Mouse (Mus musculus) heart, embryonic 12.5 days (tissue): ENCODE data around the gene Cnksr3. TPM values are rescaled to one million over a fixed set of nuclear protein-coding genes. Genes with fewer than 3 reads are reported as not detected.

ENCODE experiments used
- ATAC-seq: fragments of 200-750 bp; cut with Nextera tagmentation; 2 replicates; pipeline ENCODE4 v1.8.0; 2017; ENCODE audit warnings: moderate TSS enrichment, moderate library complexity; ENCODE audit not compliant: insufficient number of reproducible peaks, low FRiP score
- H3K27ac ChIP-seq: fragments of 300-500 bp; sonication (generic); 2 replicates; pipeline ENCODE4 v1.5.1; 2016; ENCODE audit warnings: mild to moderate bottlenecking, moderate library complexity; ENCODE audit not compliant: poor library complexity, severe bottlenecking
- H3K27me3 ChIP-seq: fragments of 300-500 bp; sonication (generic); replicated peaks from 2 replicates; pipeline ENCODE4 v1.6.1; 2016; ENCODE audit warnings: mild to moderate bottlenecking, moderate library complexity
- H3K36me3 ChIP-seq: fragments of 300-500 bp; sonication (generic); 2 replicates; pipeline ENCODE4 v1.6.1; 2016; ENCODE audit warnings: mild to moderate bottlenecking, moderate library complexity
- H3K4me1 ChIP-seq: fragments of 300-500 bp; sonication (generic); replicated peaks from 2 replicates; pipeline ENCODE4 v1.6.1; 2016; ENCODE audit warnings: mild to moderate bottlenecking
- H3K4me2 ChIP-seq: fragments of 300-500 bp; sonication (generic); 2 replicates; pipeline ENCODE4 v1.6.1; 2016; ENCODE audit warnings: mild to moderate bottlenecking, moderate library complexity
- H3K4me3 ChIP-seq: fragments of 300-500 bp; sonication (generic); 2 replicates; pipeline ENCODE4 v1.5.1; 2016; ENCODE audit warnings: mild to moderate bottlenecking
- H3K9ac ChIP-seq: fragments of 300-500 bp; sonication (generic); 2 replicates; pipeline ENCODE4 v1.6.1; 2016; ENCODE audit warnings: mild to moderate bottlenecking, moderate library complexity
- H3K9me3 ChIP-seq: fragments of 300-500 bp; sonication (generic); replicated peaks from 2 replicates; pipeline ENCODE4 v1.6.1; 2016; ENCODE audit warnings: mild to moderate bottlenecking, moderate library complexity
- WGBS: fragments of 180-500 bp; shearing (Covaris S2); methylation state at CpG from one replicate; pipeline ENCODE4 v1.1.7; 2016; 5-methylcytosine and 5-hydroxymethylcytosine counted together
- polyA plus RNA-seq: library from polyadenylated mRNA; unstranded; fragments of >200 nt; fragmentation: Nextera tagmentation; extraction: Ambion mirVana; gene quantifications from 2 replicates; pipeline ENCODE4 v1.2.1, GENCODE M21; 2016

Gene Cnksr3
- 7.0 and 7.9 TPM in 2 replicates for polyA plus RNA-seq

DNA sequence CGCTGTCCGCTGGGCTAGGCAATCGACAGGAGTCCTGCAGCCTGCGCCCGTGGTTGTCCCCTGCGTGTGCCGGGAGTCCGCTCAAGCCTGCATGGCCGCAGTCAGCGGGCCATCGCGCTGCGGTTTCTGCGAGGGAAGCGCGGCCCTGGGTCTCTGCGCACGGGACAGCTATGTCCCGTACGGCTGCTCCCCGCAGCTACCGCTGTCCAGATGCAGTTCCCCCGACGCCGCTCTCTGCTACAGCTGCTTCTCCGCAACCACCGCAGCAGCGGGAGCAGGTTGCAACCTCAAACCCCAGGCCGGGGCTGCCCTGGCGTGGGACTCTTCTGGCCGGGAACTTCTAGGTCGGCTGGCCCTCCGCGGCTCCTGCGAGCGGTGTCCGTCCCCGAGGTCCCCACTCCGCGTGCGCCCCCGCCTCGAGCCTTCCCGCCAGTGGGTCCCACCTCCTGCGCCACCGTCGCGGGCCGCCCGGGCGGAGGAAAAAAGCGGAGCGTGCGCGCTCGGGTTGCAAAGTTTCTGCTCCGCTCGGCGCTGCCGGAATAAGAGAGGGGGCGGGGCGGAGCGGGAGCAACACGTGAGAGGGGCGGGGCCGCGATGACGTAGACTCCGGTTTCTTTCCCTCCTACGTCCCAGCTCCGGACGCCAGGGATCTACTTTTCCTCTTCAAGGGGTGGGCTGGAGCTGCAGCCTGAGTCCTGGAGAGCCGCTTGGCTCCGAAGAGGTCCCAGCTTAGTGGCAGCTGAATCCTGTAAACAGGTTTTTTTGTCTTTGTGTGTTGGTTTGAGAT, at the start of gene Cnksr3:
Cnksr3 (minus strand) TSS at position 542 of the 787 bp plus-strand sequence.
- peak within 1 kb of the TSS; percentile 89 for H3K27ac ChIP-seq
- WGBS, result under 1% methylated on average over 73 of the region's 74 CpGs
- no peaks in the 10 kb centered on the region for H3K27me3 ChIP-seq
- no peaks in the 10 kb centered on the region for H3K9me3 ChIP-seq
- H3K4me1 ChIP-seq, result peaks cover 36% of the 10 kb centered on the region
- H3K36me3 ChIP-seq, result no peaks in the 10 kb centered on the region
- H3K9ac ChIP-seq, result peak within 1 kb of the TSS; percentile 85
- peak; percentile 88 for ATAC-seq
- H3K4me2 ChIP-seq, result peak within 1 kb of the TSS; percentile 95
- H3K4me3 ChIP-seq, result peak within 1 kb of the TSS; percentile 78

DNA sequence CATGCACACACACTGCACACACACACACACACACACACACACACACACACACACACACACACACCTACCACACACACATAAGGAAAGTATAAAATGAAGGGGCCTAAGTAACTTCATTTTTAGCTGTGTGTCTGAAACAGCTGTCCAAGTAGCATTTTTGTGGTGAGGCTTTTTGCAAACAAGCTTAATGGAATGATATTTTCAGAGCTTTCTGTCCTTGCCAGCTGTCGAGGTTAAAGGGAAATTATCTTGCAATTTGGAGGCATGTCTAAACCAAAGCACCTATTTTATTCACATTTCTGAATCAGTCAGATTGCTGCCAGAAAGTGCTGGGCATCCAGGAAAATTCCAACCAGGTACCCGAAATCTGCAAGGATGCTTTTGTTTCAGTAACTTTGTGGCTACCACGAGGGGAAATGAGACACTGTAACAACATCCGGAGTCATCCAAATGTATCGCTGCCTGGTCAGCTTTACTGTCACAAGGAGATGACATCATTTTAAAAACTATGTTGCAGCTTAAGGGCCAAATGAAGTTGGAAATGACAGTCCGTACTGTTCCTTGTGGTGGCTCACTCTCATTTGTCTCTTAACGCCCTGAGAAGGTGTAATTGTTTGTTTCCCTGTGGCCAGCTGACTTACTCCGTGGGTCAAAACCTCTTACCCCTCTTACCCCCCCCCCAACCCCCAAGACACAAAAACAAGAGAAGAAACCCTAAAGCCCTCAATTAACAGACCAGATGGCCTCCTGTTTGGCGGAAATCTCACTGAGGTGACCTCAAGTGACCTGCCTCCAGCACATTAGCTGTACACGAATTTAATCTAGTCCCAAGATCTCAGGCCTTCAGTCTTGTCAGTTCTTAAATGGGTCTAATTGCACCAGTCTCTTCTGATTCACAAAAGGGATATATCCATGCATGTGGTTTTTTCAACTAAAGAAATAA, 48.4 kb upstream of the Cnksr3 start:
- Histone ChIP-seq H3K4me1 (no peaks in the 10 kb centered on the region), H3K4me2 (no peak overlapping the region), H3K27me3 (no peaks in the 10 kb centered on the region), H3K9me3 (0 out of 2 replicates have a peak, but pooled peaks cover 3% of the 10 kb centered on the region), H3K9ac (no peak overlapping the region), H3K36me3 (no peaks in the 10 kb centered on the region), H3K4me3 (no peak overlapping the region), H3K27ac (no peak overlapping the region)
- ATAC-seq, result no peak
- 53% methylated on average over 10 of the region's 10 CpGs for WGBS

DNA sequence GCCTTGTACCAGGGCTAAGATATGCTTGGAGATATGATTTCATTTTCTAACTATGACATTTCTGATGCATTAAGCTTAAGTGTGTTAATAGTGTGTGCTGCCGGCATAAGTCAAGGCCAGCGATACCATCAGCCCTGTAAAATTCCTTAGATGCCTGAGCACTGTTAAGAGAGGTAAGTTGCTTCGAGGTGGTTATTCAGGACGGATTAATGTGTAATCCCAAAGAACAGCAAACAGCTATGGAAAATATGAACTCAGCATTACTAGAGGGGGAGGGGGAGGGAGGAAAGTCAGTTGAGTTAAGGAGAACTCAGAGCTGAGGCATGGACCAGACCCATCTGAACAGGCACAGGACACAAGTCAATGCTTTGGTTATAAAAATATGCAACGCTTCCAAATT, 46.6 kb upstream of the Cnksr3 start:
- Histone ChIP-seq H3K27ac (no peak overlapping the region), H3K4me2 (no peak overlapping the region), H3K9me3 (0 out of 2 replicates have a peak, but pooled peaks cover under 1% of the 10 kb centered on the region), H3K4me3 (no peak overlapping the region), H3K36me3 (no peaks in the 10 kb centered on the region), H3K4me1 (no peaks in the 10 kb centered on the region), H3K9ac (no peak overlapping the region), H3K27me3 (no peaks in the 10 kb centered on the region)
- WGBS, result 66% methylated on average over 5 of the region's 5 CpGs
- ATAC-seq, result no peak

- Histone ChIP-seq H3K27ac (no peak overlapping the region), H3K4me3 (no peak overlapping the region), H3K9ac (no peak overlapping the region), H3K4me2 (no peak overlapping the region), H3K9me3 (no peaks in the 10 kb centered on the region), H3K36me3 (no peaks in the 10 kb centered on the region), H3K4me1 (no peaks in the 10 kb centered on the region), H3K27me3 (no peaks in the 10 kb centered on the region)
- 65% methylated on average over 2 of the region's 2 CpGs for WGBS
- no peak for ATAC-seq
Measured at GRCm38 (mm10) chr10:7250455-7250854, 38.4 kb upstream of the Cnksr3 start.

- Histone ChIP-seq H3K9me3 (no peaks in the 10 kb centered on the region), H3K4me3 (no peak overlapping the region), H3K4me2 (no peak overlapping the region), H3K27ac (no peak overlapping the region), H3K9ac (no peak overlapping the region), H3K27me3 (no peaks in the 10 kb centered on the region), H3K36me3 (no peaks in the 10 kb centered on the region), H3K4me1 (no peaks in the 10 kb centered on the region)
- ATAC-seq, result no peak
- WGBS, result 34% methylated on average over 3 of the region's 5 CpGs
Measured at GRCm38 (mm10) chr10:7234601-7235000, 22.6 kb upstream of the Cnksr3 start.

DNA sequence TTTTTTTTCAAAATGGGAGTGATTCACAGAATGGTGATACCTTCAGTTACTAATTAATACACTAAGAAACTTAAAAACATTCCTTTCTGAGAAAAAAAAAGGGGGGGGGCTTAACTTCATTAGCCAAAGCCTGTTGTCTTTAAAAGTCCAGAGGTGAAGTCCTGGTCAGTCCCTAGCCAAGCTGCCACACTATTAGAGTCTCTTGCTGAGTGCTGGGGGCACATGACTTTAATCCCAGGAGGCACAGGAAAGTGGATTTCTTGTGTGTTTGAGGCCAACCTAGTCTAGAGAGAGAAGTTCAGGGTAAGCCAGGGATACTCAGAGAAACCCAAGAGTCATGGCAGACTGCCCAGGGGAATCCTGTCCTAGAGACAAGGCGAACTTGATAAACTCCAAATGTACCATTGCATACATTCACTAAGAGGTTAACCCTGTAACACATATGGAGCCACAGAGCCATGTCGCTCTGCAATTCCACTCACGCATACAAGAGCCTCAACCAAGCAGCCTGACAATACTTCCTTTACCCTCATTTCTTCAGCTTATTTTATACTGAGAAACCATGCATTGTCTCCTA, 5.6 kb upstream of the Cnksr3 start:
- no peak overlapping the region for H3K4me3 ChIP-seq
- no peaks in the 10 kb centered on the region for H3K9me3 ChIP-seq
- H3K27ac ChIP-seq, result no peak overlapping the region
- H3K9ac ChIP-seq, result no peak overlapping the region
- H3K27me3 ChIP-seq, result no peaks in the 10 kb centered on the region
- WGBS, result 77% methylated on average over 3 of the region's 3 CpGs
- no peaks in the 10 kb centered on the region for H3K36me3 ChIP-seq
- H3K4me1 ChIP-seq, result peaks cover 7% of the 10 kb centered on the region
- ATAC-seq, result no peak
- H3K4me2 ChIP-seq, result no peak overlapping the region

DNA sequence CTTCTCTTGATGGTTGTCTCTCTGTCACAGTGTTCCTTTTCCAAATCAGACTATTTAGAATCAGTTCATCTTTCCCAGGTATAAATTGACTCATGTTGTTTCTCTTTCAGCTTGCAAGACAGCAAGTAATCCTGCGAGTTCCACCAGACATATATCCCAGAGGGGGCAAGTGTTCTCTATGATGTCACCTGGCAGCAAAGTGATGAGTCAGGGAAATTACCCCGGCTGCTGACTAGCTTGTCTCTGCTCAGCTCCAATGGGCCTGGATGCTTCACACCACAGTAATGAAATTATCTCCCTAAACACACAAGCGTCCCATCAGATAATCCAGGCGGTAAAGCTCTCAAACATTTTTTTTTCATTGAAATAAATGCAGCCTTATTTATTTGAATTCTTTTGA, 2.7 kb upstream of the Cnksr3 start:
- 69% methylated on average over 4 of the region's 4 CpGs for WGBS
- H3K4me1 ChIP-seq, result peaks cover 18% of the 10 kb centered on the region
- H3K9ac ChIP-seq, result no peak overlapping the region
- no peak overlapping the region for H3K4me3 ChIP-seq
- H3K4me2 ChIP-seq, result no peak overlapping the region
- H3K9me3 ChIP-seq, result no peaks in the 10 kb centered on the region
- H3K27ac ChIP-seq, result no peak overlapping the region
- ATAC-seq, result no peak
- no peaks in the 10 kb centered on the region for H3K27me3 ChIP-seq
- no peaks in the 10 kb centered on the region for H3K36me3 ChIP-seq

- H3K4me1 ChIP-seq, result peaks cover 27% of the 10 kb centered on the region
- peak overlapping the region; percentile 95 for H3K4me2 ChIP-seq
- H3K27me3 ChIP-seq, result no peaks in the 10 kb centered on the region
- peak overlapping the region; percentile 65; the same call in 1 of the 2 replicates for H3K9ac ChIP-seq
- ATAC-seq, result no peak
- WGBS, result 53% methylated on average over 10 of the region's 10 CpGs
- no peaks in the 10 kb centered on the region for H3K36me3 ChIP-seq
- no peaks in the 10 kb centered on the region for H3K9me3 ChIP-seq
- peak overlapping the region; percentile 78 for H3K4me3 ChIP-seq
- no peak overlapping the region; the same call in 1 of the 2 replicates for H3K27ac ChIP-seq
Measured at GRCm38 (mm10) chr10:7213066-7213630, 1.1 kb upstream of the Cnksr3 start.

- 14% methylated on average over 10 of the region's 10 CpGs for WGBS
- Histone ChIP-seq H3K4me2 (peak overlapping the region; percentile 95), H3K4me3 (peak overlapping the region; percentile 78), H3K27me3 (no peaks in the 10 kb centered on the region), H3K27ac (peak overlapping the region; percentile 79), H3K9me3 (no peaks in the 10 kb centered on the region), H3K36me3 (no peaks in the 10 kb centered on the region), H3K4me1 (peaks cover 30% of the 10 kb centered on the region), H3K9ac (peak overlapping the region; percentile 65)
- ATAC-seq, result no peak
Measured at GRCm38 (mm10) chr10:7212537-7212936, 500 bp upstream of the Cnksr3 start.

- H3K36me3 ChIP-seq, result peaks cover 2% of the 10 kb centered on the region; the same call in 1 of the 2 replicates
- no peaks in the 10 kb centered on the region for H3K27me3 ChIP-seq
- WGBS, result under 1% methylated on average over 41 of the region's 41 CpGs
- H3K9ac ChIP-seq, result peak overlapping the region; percentile 85
- H3K4me1 ChIP-seq, result peaks cover 36% of the 10 kb centered on the region
- peak; percentile 87 for ATAC-seq
- H3K4me2 ChIP-seq, result peak overlapping the region; percentile 95
- peak overlapping the region; percentile 78 for H3K4me3 ChIP-seq
- H3K9me3 ChIP-seq, result no peaks in the 10 kb centered on the region
- H3K27ac ChIP-seq, result peak overlapping the region; percentile 89
Measured at GRCm38 (mm10) chr10:7210991-7211695, 894 bp downstream of the Cnksr3 start.
